Mouse (Mus musculus): ENCODE data around the gene Fgfrl1.

Gene Fgfrl1

DNA sequence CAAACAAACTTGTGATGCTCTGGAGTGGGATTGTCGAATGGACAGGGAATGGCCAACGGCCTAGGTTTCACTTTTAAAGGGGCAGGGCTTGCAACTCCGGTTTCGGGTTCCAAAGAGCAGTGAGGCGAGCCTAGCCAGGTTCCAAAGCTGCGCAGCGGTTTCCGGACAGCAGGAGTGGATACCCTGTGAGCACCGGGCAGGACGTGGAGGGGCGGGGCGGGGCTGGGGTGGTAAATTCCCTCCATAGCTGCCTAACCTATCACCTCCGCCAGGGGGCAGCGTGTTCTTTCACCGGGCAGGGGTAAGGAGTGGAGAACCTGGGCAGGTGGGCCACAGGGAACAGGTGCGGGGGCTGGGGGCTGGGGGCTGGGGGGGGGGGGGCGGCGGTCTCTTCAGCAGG, at the start of gene Fgfrl1:
Fgfrl1 (plus strand) TSS at position 112 of the 400 bp plus-strand sequence.
- DNase-seq, result no peak

DNA sequence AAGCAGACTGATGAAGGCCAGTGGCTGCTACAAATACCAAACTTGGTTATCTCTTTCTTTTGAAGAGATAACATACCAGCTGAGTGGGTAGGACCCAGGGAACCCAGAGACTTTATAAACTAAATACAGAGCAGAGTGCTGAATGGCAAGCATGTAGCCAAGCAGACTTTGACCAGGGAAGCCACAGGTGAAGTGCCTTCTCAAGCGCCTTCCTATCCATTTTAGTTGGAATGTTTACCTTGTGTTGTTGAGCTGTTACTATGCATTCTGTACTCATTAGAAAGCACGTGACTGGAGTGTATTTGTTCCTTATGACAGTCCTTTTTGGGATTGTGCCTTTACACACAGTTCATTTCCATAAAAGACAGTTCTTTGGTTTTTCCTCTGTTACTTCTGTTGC, 48.5 kb upstream of the Fgfrl1 start:
- DNase-seq, result no peak

DNA sequence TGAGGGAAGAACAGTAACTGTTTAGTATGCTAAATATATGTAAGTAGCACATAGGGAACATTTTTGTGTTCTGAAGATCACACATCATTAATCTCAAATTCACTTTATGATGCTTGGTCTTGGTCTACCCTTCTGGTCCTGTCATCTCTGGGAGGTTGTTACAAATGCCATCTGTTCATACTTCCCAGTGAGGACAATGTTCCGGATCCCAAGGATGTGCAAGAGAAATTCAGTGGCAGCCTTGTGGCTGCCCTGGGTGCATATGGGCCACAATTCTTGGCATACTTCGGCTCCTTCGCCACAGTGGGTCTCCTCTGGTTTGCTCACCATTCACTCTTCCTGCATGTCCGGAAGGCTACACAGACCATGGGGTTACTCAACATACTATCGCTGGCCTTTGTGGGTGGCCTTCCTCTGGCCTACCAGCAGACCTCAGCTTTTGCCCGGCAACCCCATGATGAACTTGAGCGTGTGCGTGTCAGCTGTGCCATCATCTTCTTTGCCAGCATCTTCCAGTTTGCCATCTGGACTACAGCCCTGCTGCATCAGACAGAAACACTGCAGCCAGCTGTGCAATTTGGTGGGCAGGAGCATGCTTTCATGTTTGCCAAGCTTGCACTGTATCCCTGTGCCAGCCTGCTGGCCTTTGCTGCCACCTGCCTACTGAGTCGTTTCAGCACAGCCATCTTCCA, 46.4 kb upstream of the Fgfrl1 start:
- peak; percentile 70 for DNase-seq

DNA sequence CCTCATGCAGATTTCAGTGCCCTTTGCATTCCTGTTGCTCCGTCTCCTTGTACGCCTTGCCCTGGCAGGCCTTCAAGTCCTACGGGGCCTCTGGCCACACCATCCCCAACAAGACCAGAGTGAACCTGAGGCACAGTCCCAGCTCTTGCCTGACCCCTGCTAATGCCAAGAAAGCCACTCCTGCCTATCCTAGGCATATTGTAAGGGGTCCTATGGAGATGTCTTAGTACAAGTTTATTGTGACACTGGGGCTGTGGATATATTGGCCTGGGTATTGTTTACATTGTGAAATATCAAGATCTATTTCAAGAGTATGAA, 45.9 kb upstream of the Fgfrl1 start:
- DNase-seq, result no peak

DNA sequence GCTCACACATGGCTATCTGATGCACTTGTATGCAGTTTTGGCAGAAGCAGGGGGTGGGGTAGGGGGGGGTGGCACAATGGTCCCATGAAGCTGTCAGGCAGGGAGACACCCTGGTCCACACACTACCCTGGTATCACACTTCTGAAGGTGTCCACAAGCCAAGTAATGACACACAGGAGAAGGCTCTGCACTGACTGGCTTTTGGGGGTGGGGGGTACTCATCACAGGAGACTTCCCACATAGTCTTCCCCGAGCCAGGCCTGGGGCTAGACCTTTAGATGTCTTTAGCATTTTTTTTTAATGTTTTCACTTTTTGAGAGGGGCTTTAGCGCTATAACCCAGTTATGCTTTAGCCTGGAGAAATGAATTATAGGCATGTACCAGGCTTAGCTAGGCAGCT, 44.9 kb upstream of the Fgfrl1 start:
- DNase-seq, result no peak

DNA sequence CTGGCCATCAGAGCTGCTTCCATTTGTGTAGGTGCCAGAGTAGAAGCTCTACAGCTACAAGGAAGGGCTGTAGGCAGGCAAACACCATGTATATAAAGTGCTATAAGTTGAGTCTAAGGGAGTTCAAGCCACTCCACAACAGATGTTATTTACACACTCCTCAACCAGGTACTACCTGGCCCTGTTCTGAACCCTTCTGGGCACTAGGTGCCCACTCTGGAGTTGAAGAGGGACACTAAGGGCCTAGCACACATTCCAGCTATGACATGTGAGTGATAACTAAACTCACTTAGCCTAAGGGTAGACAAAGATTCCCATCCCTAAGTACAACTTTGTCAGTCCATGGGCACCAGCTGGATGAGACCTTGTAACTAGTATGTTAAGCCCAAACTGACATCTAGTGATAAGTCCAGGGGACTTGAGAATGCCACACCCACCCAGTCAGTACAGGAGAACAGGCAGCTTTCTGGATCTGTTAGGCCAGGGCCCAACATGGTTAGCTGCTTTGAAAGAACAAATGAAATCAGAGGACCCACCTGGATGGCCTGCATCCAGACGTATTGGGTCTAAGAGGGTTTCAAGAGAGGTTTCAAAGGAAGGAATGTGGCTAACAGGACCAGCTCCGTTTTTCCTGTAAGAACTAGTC, 44.2 kb upstream of the Fgfrl1 start:
- no peak for DNase-seq

DNA sequence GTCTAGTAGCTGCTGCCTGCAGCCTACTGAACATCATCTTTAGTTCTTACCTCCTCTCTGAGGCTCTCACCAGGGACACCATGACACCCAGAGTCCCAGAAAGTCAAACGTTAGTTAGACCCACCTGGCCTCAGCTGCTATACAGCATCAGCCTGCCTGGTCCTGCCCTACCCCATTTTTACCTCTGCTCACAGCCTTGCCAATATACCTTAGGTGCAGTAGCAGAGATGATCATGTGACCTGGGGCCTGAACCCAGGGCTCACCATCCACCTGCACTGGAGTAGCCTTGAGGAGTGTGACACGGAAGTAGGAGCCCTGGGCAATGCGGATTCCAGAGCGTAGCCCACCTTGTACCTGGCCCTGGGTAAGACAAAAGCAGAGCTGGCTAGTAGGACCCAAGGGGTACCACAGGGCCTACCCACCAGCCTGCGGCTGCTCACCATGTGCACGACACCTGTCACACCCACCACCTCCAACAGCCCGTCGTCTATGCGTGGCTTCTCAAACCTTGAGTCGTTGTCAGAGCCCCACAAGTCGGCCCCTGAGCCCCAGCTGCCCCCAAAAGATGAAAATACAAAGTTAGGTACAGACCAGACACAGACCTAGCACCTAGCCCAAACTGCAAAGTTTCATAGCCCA, 43.1 kb upstream of the Fgfrl1 start:
- no peak for DNase-seq

DNA sequence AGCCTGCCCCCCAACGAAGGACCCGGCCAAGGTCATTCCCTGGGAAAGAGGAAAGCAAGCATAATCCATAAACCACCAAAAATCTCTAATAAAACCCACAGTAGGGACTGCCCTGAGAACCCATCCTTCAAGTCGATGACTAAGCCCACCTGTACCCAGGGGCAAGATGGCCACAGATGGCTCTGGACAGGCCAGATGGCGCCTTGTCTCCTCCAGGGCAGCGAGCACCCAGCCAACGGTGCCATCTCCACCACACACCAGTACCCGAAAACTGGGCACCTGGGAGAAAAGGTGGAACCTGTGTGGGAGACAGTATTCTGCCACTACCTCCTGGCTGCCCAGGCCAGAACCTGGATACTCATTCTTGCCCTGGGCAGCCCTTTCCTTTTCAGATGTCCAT, 41.8 kb upstream of the Fgfrl1 start:
- DNase-seq, result no peak

DNA sequence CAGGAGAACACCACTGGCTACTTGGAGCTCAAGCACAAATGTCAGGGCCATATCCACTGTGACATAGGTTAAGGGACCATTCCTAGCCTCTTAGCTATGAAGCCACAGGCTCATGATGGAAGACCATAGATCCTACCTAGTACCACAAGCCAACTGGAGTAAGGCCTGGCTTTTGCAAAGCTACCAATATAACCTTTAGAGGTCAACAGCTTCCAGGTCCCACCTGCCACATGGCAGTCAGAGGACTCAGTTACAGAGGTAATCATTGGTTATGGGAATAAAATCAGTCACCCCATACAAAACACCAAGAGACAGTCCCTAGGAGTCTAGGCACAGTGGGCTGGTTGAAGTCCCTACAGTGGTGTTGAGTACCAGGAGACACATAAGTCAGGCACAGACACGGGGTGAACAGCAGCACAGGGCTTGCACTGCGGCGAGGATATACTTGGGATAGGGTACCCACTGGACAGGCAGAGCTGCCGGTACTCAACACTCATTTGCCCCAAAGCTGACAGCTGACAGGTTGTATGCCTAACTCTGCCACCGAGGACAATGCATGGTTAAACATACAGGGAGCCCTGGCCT, 41.0 kb upstream of the Fgfrl1 start:
- no peak for DNase-seq

DNA sequence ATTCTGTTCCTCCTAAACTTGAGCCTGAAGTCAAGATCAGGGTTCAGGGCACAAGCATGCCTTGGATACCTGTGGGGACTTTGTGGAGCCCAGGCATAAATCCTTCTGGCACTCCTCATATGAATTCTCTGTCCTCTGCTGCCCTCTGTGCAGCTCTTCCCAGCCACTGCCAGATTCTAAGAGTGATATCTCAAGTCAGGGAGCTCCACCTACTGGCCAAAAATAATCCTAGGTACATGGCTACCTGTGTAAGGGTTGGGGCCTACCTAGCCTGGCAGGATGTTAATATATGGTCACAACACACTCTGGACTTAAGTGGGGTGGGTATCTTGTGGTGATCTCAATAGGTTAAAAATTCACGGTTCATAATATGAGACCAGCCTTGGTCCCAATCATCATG, 40.4 kb upstream of the Fgfrl1 start:
- peak; percentile 94 for DNase-seq

DNA sequence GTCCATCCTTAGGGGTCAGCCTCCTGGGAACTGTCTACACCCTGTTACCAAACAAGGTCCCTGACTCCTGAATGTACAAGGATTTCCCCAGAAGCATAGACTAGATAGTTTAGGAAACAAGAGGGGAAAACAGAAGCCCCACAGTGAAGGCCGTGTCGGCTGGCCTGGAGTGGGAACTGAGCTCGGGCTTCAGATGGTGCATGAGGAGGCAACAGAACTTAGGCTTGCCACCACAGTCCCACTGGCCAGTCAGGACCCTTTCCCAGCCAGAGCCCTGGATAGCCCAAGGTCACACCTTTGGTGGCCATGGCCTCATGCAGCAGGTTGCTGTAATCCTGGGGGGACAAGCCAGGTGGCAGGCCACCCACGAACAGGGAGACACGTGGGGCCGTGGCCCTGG, 38.8 kb upstream of the Fgfrl1 start:
- DNase-seq, result no peak

DNA sequence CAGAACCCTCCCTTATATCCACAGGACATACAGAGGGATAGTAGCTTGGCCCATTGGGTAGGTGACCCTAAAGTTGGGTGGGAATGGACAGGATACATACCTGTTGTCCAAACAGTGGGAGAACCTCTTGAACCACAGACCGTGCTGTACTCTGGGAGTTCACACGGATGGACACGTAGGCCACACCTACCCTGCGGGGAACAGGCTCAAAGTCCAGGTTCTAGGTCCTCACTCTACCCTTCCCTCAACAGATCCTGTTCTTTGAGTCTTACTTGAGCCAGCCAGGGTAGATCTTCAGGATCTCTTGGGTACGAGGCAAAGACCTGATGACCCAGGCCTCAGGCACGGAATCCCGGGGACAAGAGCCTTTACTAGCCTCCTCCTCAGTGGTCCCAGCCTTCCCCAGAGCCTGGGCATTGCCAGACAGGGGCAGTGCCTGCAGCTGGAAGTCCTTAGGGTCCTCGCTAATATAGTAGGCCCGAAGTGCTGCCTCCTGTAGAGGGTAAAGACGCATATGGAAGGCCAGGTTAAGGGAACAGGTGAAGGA, 37.7 kb upstream of the Fgfrl1 start:
- DNase-seq, result no peak

DNA sequence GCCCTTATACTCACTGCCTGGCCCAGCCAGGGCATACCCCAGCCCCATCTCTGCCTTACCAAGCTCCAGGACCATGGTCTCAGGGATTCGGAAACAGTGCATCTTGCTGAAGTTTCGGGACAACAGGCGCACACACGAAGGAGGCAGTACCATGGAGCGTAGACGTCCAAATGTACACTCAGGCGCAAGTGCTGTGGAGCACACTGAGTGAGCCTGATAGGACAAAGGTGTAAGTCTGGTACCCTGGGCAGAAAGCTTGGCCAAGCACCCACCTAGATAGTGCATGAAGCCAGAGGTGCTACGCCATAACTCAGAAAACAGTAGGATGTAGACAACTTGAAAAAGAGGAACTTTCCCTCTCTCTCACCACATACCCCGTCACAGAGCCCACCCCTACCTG, 36.8 kb upstream of the Fgfrl1 start:
- no peak for DNase-seq

DNA sequence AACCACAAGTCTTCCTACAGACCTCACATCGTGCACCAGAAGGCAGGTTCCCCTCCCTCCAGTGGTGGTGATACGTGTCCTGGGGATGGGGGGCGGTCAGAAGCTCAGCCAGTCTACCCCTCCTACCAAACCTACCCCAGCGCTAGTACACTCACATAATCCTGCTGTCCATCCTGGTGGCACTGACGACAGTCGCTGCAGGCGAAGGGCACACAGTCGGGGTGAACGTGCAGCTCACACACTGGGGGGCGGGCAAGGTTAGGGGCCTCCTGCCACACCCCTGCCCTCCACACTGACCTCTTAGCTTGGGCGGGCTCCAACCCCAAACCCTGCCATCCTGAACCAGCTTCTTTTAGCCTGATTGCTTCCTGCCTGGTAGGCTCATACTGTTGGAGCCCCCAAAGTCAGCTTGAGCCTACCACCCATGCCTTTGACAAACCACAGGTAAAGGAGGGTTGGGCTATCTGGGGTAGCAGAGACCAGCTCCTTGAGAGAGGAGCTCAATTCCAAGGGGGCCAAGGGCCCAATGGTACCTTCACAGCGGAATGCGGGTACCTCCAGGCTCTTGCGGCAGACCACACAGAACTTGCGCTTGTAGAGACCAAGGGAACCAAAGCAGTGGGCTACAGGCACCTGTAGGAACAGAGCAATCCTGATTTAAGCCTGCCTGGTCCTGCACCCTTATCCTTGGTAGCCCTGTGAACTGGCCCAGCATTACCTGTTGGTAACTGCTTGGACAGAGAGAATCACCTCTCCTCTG, 36.1 kb upstream of the Fgfrl1 start:
- DNase-seq, result no peak

DNA sequence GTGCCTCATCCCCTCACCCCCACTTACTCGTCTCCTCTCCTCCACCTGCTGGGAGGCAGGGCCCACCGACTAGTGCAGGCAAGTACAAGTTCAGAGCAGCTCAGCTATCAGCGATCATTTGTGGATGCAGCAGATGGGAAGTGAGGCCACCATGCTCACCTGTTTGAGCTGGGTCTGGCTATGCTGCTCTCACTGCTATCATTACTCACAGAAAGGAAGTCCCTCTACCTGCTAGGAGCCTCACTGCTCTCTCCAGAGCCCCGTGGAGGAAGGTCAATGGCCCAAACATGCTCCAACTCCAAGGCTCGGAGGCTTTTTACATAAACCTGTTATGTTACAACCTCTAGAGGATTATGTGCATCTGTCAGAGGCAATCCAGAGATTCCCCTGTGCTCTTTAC, 34.8 kb upstream of the Fgfrl1 start:
- DNase-seq, result no peak

DNA sequence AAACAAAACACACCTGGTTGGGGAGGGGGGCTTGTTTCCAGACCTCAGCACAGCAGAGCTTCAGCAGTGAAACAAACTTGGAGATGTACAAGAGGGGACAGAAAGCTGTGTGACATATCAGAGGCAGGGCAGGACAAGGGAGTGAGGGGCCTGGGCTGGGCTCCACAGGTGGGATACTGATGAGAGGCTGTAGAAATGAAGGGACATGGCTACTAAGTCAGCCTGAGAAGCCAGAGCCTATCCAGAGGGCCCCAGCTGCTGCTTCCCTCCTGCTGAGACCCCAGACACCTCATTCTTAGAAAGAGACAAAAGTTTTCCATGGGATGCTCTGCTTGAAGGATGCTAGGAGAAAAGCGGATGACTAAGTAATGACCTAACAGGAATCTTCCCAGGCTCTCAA, 33.6 kb upstream of the Fgfrl1 start:
- no peak for DNase-seq

DNA sequence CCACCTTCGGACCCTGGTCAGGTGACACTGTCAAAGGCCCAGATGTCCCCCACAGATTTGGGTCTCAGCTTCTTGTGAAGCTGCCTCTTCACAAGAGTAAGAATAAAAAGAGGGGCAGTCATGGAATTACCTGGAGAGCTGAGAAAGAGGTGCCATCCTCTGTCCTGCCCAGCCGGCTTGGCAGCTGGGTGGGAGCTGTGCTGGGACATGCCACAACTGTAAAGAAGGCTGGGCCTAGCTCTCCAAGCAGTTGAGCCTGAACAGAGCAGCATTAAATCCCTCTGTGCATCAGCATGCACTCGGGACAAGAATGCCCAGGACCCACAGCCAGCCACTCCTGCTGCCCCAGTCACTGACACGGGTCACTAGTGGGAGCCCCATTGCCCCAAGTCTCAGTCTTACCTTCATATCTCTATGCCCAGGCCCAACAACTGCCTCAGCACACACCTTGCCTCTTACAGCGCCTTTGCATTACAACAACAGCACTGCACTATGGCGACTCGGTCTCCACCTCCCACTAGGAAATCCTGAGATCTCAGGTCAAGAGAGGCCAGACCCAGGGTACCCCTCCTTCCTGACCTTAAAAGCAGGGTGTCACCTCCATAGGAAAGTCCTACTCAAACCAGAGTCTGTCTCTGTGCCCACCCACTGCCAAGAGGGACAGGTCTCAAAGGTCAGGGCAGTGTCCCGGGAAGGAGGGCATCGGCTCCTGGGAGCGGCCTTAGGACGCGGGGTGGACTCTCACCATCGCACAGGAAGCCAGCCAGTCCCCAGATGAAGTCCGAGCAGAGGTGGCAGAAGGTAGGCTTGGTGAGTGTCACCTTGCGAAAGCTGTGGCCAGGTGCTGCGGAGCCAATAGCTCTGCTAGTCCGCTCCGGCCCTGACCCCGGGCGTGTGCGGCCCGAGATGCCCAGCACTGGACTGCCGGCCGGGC, 32.2 kb upstream of the Fgfrl1 start, which contains the start of gene Idua:
Idua (plus strand) TSS at position 634 of the 934 bp plus-strand sequence.
- no peak for DNase-seq

DNA sequence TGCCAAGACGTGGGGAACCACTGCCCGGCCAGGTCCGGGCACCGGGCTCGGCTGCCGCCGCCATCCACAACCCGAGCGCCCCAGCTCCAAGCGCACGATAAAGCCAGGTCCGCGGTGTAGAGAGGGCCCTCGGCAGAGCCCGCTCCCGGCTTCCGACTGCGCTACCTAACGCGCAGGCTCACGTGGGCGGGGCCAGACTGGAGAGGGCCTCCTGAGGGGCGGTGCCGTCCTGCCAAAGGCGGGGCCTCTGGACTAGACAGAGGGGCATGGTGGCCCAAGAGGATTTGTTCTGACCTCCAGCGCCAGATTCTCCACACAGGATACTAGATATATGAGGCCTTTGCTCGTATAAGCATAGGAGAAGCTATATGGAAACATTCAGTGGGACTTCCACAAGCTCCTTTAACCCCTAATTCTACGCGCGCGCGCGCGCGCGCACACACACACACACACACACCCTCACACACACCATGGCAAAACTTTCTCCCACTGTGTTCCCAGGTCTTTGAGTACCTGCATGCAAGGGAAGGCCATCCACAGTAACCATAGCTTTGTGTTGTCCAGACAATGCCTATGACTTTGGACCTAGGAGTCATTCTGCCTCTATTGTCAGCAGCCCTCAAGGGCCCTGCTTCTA, 31.4 kb upstream of the Fgfrl1 start:
- DNase-seq, result peak; percentile 92

DNA sequence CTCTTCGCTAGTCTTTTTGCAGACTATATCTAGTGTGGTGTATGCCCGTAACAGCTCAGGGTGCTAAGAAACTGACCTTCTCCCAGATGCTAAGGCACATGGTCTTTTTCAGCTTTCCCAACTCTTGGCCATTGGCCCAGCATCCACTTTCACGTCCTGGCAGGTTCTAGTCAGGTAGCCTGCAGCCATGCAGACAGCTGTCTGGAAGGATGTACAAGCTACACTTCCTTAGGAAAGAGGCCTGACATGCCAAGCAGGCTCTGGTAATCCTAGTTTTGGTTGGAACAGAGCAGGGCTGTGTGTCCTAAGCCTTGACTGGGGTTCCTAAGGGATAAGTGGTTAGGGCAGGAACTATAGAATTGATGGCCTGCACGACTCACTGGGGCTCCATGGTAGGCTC, 29.4 kb upstream of the Fgfrl1 start:
- no peak for DNase-seq

DNA sequence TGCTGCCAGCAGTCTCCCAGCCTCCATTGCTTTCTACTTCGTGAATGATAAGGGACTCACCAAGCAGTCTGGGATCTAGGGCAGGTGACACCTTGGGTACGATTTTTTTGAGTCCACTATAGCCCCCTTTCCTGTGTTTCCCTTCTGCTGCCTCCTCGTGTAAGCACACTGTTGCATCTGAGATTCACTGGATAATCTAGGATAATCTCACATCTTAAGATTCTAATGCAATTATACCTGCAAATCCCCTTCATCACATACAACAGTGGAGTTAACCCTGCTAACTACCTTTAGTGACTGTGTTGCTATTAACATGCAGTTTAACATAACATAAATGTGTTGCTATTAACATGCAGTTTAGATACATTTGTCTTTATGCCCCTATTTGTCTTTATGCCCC, 27.1 kb upstream of the Fgfrl1 start:
- DNase-seq, result no peak

DNA sequence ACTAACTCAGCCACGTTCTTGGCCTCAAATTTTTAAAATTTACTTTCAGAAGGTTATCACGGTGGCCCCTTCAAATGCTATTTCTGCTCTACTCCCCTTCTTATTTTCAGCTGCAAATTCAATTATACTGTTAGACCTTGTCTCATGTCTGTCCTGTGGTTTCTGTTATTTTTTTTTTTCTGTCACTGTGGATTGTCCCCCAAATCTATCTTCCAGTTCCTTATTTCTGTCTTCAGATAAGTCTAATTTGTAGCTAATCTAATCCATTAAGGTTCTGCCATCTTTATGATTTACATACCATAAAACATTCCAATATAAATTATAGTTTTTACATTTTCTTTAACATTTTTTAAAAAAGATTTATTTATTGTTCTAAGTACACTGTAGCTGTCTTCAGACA, 24.8 kb upstream of the Fgfrl1 start:
- no peak for DNase-seq

Data from cerebellum, adult 9-10 months (tissue).